Mouse (Mus musculus) layer of hippocampus, postnatal 14 days (tissue): Measurements from ENCODE around the gene Srd5a2. TPM values are rescaled to one million over a fixed set of nuclear protein-coding genes. Genes with fewer than 3 reads are reported as not detected.
A peak's percentile ranks its signal among the peaks of the same experiment; 100 is the strongest.

ENCODE experiments used
- DNase-seq, 2 experiments: peaks; one replicate each; pipeline ENCODE4 v3.0.0; 2021 to 2022; ENCODE audit warnings: low spot score in 2 of 2, mixed read lengths in 1 of 2
- total RNA-seq, 2 experiments: library from RNA; stranded (reverse); gene quantifications; 2 replicates each; pipeline ENCODE4 v1.2.3; 2021

The Srd5a2 gene
- total RNA-seq, 2 experiments from 2014 or later, result not detected

- DNase-seq, result no peak
Measured at GRCm38 (mm10) chr17:73986571-73986970, 61.1 kb downstream of the Srd5a2 start.

- DNase-seq, result no peak
Measured at GRCm38 (mm10) chr17:73985936-73986335, 61.8 kb downstream of the Srd5a2 start.

GRCm38 (mm10) chr17:73984508-73984907 lies 63.2 kb downstream of the Srd5a2 start:
- DNase-seq, result no peak

GRCm38 (mm10) chr17:73982871-73983270 lies 64.8 kb downstream of the Srd5a2 start:
- DNase-seq, result no peak

- no peak for DNase-seq
Measured at GRCm38 (mm10) chr17:73976066-73976465, 71.7 kb downstream of the Srd5a2 start.

GRCm38 (mm10) chr17:73972648-73973047 lies 75.1 kb downstream of the Srd5a2 start:
- DNase-seq, result no peak

DNA sequence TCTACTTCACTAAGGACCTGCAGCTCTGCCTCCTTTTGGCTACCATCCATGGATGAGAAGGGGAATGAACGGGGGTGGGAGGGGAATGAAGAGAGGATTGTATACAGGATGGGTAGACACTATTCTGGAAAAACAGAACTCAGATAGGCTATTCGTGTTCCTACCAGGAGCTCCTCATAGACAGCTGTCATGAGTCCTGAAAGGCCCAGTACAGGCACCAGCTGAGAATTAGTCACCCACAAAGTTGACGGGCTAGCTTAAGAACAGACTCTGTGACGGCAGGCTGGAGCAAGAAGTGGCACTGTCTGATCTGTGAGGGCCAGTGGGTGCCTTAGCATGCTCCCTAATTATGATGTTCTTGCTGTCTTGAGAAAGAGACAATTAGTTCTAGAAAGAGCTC lies 76.4 kb downstream of the Srd5a2 start:
- DNase-seq, result no peak

- peak; percentile 28 to 34 for DNase-seq
Measured at GRCm38 (mm10) chr17:73970361-73971027, 77.2 kb downstream of the Srd5a2 start.

Other genes starting within 250 kb of the Srd5a2 start
- gene Ehd3, start 243.8 kb downstream of the Srd5a2 start, total RNA-seq, result 100 to 1,000 TPM; 115 to 118 TPM
- 1 to 10 TPM; 1.1 to 2.1 TPM for gene Xdh, start 97.7 kb downstream of the Srd5a2 start, total RNA-seq
- 10 to 100 TPM; 62.0 to 63.5 TPM for gene Memo1, start 247.6 kb upstream of the Srd5a2 start, total RNA-seq